Mouse (Mus musculus) intestine, embryonic 14.5 days (tissue): ENCODE results near the gene Pbrm1. TPM values are rescaled to one million over a fixed set of nuclear protein-coding genes. Genes with fewer than 3 reads are reported as not detected.

Source experiments
- ATAC-seq: fragments of 200-750 bp; cut with Nextera tagmentation; replicated peaks from 2 replicates; pipeline ENCODE4 v1.8.0; 2017; ENCODE audit warnings: low read depth, moderate number of reproducible peaks, moderate TSS enrichment, moderate library complexity; ENCODE audit not compliant: low FRiP score, low TSS enrichment
- DNase-seq: peaks from one replicate; pipeline ENCODE4 v3.0.0-alpha.2; 2018; ENCODE audit warnings: low spot score
- H3K27ac ChIP-seq: fragments of 300-500 bp; sonication (generic); 2 replicates; pipeline ENCODE4 v1.5.1; 2014; ENCODE audit warnings: low read depth, mild to moderate bottlenecking, control low read depth
- H3K27me3 ChIP-seq: fragments of 300-500 bp; sonication (generic); replicated peaks from 2 replicates; pipeline ENCODE4 v1.6.1; 2014; ENCODE audit warnings: low read length, control low read depth; ENCODE audit not compliant: control insufficient read depth, insufficient read depth
- H3K36me3 ChIP-seq: fragments of 300-500 bp; sonication (generic); 2 replicates; pipeline ENCODE4 v1.6.1; 2014; ENCODE audit warnings: low read length, control low read depth; ENCODE audit not compliant: control insufficient read depth, insufficient read depth
- H3K4me1 ChIP-seq: fragments of 300-500 bp; sonication (generic); replicated peaks from 2 replicates; pipeline ENCODE4 v1.6.1; 2014; ENCODE audit warnings: low read length, control low read depth, mixed read lengths; ENCODE audit not compliant: control insufficient read depth, insufficient read depth
- H3K4me2 ChIP-seq: fragments of 300-500 bp; sonication (generic); 2 replicates; pipeline ENCODE4 v1.6.1; 2014; ENCODE audit warnings: low read length
- H3K4me3 ChIP-seq: fragments of 300-500 bp; sonication (generic); 2 replicates; pipeline ENCODE4 v1.5.1; 2014; ENCODE audit warnings: low read depth, low read length, control low read depth, mixed read lengths
- H3K9ac ChIP-seq: fragments of 300-500 bp; sonication (generic); 2 replicates; pipeline ENCODE4 v1.6.1; 2014; ENCODE audit warnings: mild to moderate bottlenecking, low read length
- H3K9me3 ChIP-seq: fragments of 300-500 bp; sonication (generic); 2 replicates; pipeline ENCODE4 v1.6.1; 2016; ENCODE audit warnings: low read length, control low read depth; ENCODE audit not compliant: control insufficient read depth
- WGBS: fragments of 180-500 bp; shearing (Covaris S2); extraction: QIAGEN DNeasy Blood & Tissue Kit; methylation state at CpG from one replicate; pipeline ENCODE4 v1.1.7; 2014; 5-methylcytosine and 5-hydroxymethylcytosine counted together
- polyA plus RNA-seq: library from polyadenylated mRNA; unstranded; fragments of >200 nt; fragmentation: Nextera tagmentation; extraction: Ambion mirVana; gene quantifications from 2 replicates; pipeline ENCODE4 v1.2.1, GENCODE M21; 2014

Gene Pbrm1
- polyA plus RNA-seq, 1 experiment from 2014 or later = 93.7 TPM

GRCm38 (mm10) chr14:31133023-31133665 is 114.2 kb downstream of the Pbrm1 start:
- ATAC-seq (no peak), DNase-seq (peak; percentile 65)
- Histone ChIP-seq H3K27ac (peak overlapping the region; percentile 43; the same call in 1 of the 2 replicates), H3K4me1 (peaks cover 28% of the 10 kb centered on the region), H3K4me2 (peak overlapping the region; percentile 67), H3K27me3 (no peaks in the 10 kb centered on the region), H3K9me3 (no peaks in the 10 kb centered on the region), H3K4me3 (no peak overlapping the region), H3K36me3 (peaks cover 40% of the 10 kb centered on the region), H3K9ac (peak overlapping the region; percentile 20)
- 42% methylated on average over 11 of the region's 11 CpGs for WGBS

- Histone ChIP-seq H3K9ac (no peak overlapping the region), H3K27ac (no peak overlapping the region)
- DNase-seq = no peak
Observed at GRCm38 (mm10) chr14:31134015-31135000, 115.4 kb downstream of the Pbrm1 start.

GRCm38 (mm10) chr14:31135495-31136410 is 116.8 kb downstream of the Pbrm1 start:
- DNase-seq (no peak), ATAC-seq (no peak)
- Histone ChIP-seq H3K4me1 (peaks cover 21% of the 10 kb centered on the region), H3K4me2 (no peak overlapping the region), H3K9me3 (no peaks in the 10 kb centered on the region), H3K27me3 (no peaks in the 10 kb centered on the region), H3K4me3 (no peak overlapping the region), H3K36me3 (peaks cover 65% of the 10 kb centered on the region), H3K27ac (no peak overlapping the region), H3K9ac (no peak overlapping the region)
- 95% methylated on average over 34 of the region's 34 CpGs for WGBS

More at GRCm38 (mm10) chr14:31134015-31135000, 115.4 kb downstream of the Pbrm1 start:
- Histone ChIP-seq H3K4me1 (peaks cover 28% of the 10 kb centered on the region), H3K36me3 (peaks cover 50% of the 10 kb centered on the region), H3K27me3 (no peaks in the 10 kb centered on the region), H3K9me3 (no peaks in the 10 kb centered on the region), H3K4me2 (no peak overlapping the region), H3K4me3 (no peak overlapping the region)
- no peak for ATAC-seq
- WGBS = 87% methylated on average over 25 of the region's 25 CpGs

- ATAC-seq = no peak
- H3K9ac ChIP-seq = no peak overlapping the region
- no peaks in the 10 kb centered on the region for H3K27me3 ChIP-seq
- no peak overlapping the region for H3K4me3 ChIP-seq
- no peak for DNase-seq
- no peak overlapping the region for H3K27ac ChIP-seq
- peaks cover 69% of the 10 kb centered on the region for H3K36me3 ChIP-seq
- H3K9me3 ChIP-seq = no peaks in the 10 kb centered on the region
- WGBS = 91% methylated on average over 26 of the region's 26 CpGs
- peaks cover 21% of the 10 kb centered on the region for H3K4me1 ChIP-seq
- H3K4me2 ChIP-seq = no peak overlapping the region
Observed at GRCm38 (mm10) chr14:31136411-31137280, 117.7 kb downstream of the Pbrm1 start.

- Histone ChIP-seq H3K4me2 (no peak overlapping the region), H3K4me3 (no peak overlapping the region), H3K9me3 (no peaks in the 10 kb centered on the region), H3K9ac (no peak overlapping the region), H3K27ac (no peak overlapping the region), H3K36me3 (peaks cover 73% of the 10 kb centered on the region), H3K27me3 (no peaks in the 10 kb centered on the region), H3K4me1 (peaks cover 16% of the 10 kb centered on the region)
- 83% methylated on average over 10 of the region's 10 CpGs for WGBS
- no peak for DNase-seq
- no peak for ATAC-seq
Observed at GRCm38 (mm10) chr14:31137281-31137595, 118.3 kb downstream of the Pbrm1 start.

GRCm38 (mm10) chr14:31137791-31138190 is 118.9 kb downstream of the Pbrm1 start:
- no peak overlapping the region for H3K4me2 ChIP-seq
- H3K9ac ChIP-seq = no peak overlapping the region
- peaks cover 73% of the 10 kb centered on the region for H3K36me3 ChIP-seq
- no peaks in the 10 kb centered on the region for H3K9me3 ChIP-seq
- no peak for ATAC-seq
- no peak for DNase-seq
- H3K27me3 ChIP-seq = no peaks in the 10 kb centered on the region
- no peak overlapping the region for H3K27ac ChIP-seq
- 78% methylated on average over 11 of the region's 11 CpGs for WGBS
- no peak overlapping the region for H3K4me3 ChIP-seq
- peaks cover 11% of the 10 kb centered on the region for H3K4me1 ChIP-seq

GRCm38 (mm10) chr14:31138219-31138896 is 119.4 kb downstream of the Pbrm1 start:
- Histone ChIP-seq H3K9me3 (no peaks in the 10 kb centered on the region), H3K9ac (no peak overlapping the region), H3K4me1 (peaks cover 5% of the 10 kb centered on the region), H3K4me3 (no peak overlapping the region), H3K36me3 (peaks cover 73% of the 10 kb centered on the region), H3K27ac (no peak overlapping the region), H3K27me3 (no peaks in the 10 kb centered on the region), H3K4me2 (no peak overlapping the region)
- WGBS = 85% methylated on average over 28 of the region's 35 CpGs
- ATAC-seq = no peak
- no peak for DNase-seq
